Mouse (Mus musculus) limb, embryonic 15.5 days (tissue): ENCODE data around the gene Bmpr1a. TPM values are rescaled to one million over a fixed set of nuclear protein-coding genes. Genes with fewer than 3 reads are reported as not detected.

Experiments used
- ATAC-seq: fragments of 200-750 bp; cut with Nextera tagmentation; 2 replicates; pipeline ENCODE4 v1.8.0; 2017; ENCODE audit warnings: low read depth, moderate TSS enrichment; ENCODE audit not compliant: insufficient number of reproducible peaks, low FRiP score, low TSS enrichment
- H3K27ac ChIP-seq: fragments of 300-500 bp; sonication (generic); 2 replicates; pipeline ENCODE4 v1.5.1; 2015; ENCODE audit warnings: moderate library complexity, mild to moderate bottlenecking, inconsistent platforms
- H3K27me3 ChIP-seq: fragments of 300-500 bp; sonication (generic); 2 replicates; pipeline ENCODE4 v1.6.1; 2015; ENCODE audit warnings: inconsistent platforms
- H3K36me3 ChIP-seq: fragments of 300-500 bp; sonication (generic); 2 replicates; pipeline ENCODE4 v1.6.1; 2015; ENCODE audit warnings: inconsistent platforms
- H3K4me1 ChIP-seq: fragments of 300-500 bp; sonication (generic); 2 replicates; pipeline ENCODE4 v1.6.1; 2015; ENCODE audit warnings: inconsistent platforms
- H3K4me2 ChIP-seq: fragments of 300-500 bp; sonication (generic); 2 replicates; pipeline ENCODE4 v1.6.1; 2015; ENCODE audit warnings: mild to moderate bottlenecking, inconsistent platforms
- H3K4me3 ChIP-seq: fragments of 300-500 bp; sonication (generic); 2 replicates; pipeline ENCODE4 v1.5.1; 2015; ENCODE audit warnings: mild to moderate bottlenecking, inconsistent platforms
- H3K9ac ChIP-seq: fragments of 300-500 bp; sonication (generic); 2 replicates; pipeline ENCODE4 v1.6.1; 2015; ENCODE audit warnings: inconsistent platforms
- H3K9me3 ChIP-seq: fragments of 300-500 bp; sonication (generic); 2 replicates; pipeline ENCODE4 v1.6.1; 2016; ENCODE audit warnings: inconsistent platforms
- WGBS: fragments of 180-500 bp; shearing (Covaris S2); methylation state at CpG from one replicate; pipeline ENCODE4 v1.1.7; 2015; 5-methylcytosine and 5-hydroxymethylcytosine counted together
- polyA plus RNA-seq: library from polyadenylated mRNA; unstranded; fragments of >200 nt; fragmentation: Nextera tagmentation; extraction: Ambion mirVana; gene quantifications from 2 replicates; pipeline ENCODE4 v1.2.1, GENCODE M21; 2015

Gene Bmpr1a
- polyA plus RNA-seq, 1 experiment from 2014 or later: 54.8 TPM

- H3K4me3 ChIP-seq: peak overlapping the region; percentile 43
- no peak overlapping the region for H3K9ac ChIP-seq
- ATAC-seq: peak; percentile 19; the same call in 1 of the 2 replicates
- H3K9me3 ChIP-seq: no peaks in the 10 kb centered on the region
- H3K4me2 ChIP-seq: peak overlapping the region; percentile 84
- 33% methylated on average over 18 of the region's 18 CpGs for WGBS
- H3K27ac ChIP-seq: no peak overlapping the region
- H3K4me1 ChIP-seq: peaks cover 14% of the 10 kb centered on the region
- H3K27me3 ChIP-seq: no peaks in the 10 kb centered on the region; the same call in 1 of the 2 replicates
- no peaks in the 10 kb centered on the region for H3K36me3 ChIP-seq
Measured at GRCm38 (mm10) chr14:34362726-34363445, 140.3 kb downstream of the Bmpr1a start.

- H3K36me3 ChIP-seq: no peaks in the 10 kb centered on the region
- H3K27me3 ChIP-seq: no peaks in the 10 kb centered on the region; the same call in 1 of the 2 replicates
- 70% methylated on average over 4 of the region's 4 CpGs for WGBS
- H3K4me2 ChIP-seq: no peak overlapping the region
- ATAC-seq: no peak
- no peaks in the 10 kb centered on the region for H3K9me3 ChIP-seq
- no peak overlapping the region for H3K4me3 ChIP-seq
- no peak overlapping the region for H3K9ac ChIP-seq
- H3K4me1 ChIP-seq: peaks cover 14% of the 10 kb centered on the region
- H3K27ac ChIP-seq: no peak overlapping the region
Measured at GRCm38 (mm10) chr14:34362135-34362534, 141.0 kb downstream of the Bmpr1a start.

Other genes with a start within 250 kb of the Bmpr1a start
- 11.1 and 12.5 TPM in 2 replicates for gene Shld2, start 192.8 kb downstream of the Bmpr1a start, polyA plus RNA-seq
- 62.7 and 67.2 TPM in 2 replicates for gene Glud1, start 192.6 kb downstream of the Bmpr1a start, polyA plus RNA-seq
- 171 and 203 TPM in 2 replicates for gene Fam25c, start 147.9 kb downstream of the Bmpr1a start, polyA plus RNA-seq
- 3.1 and 4.9 TPM in 2 replicates for gene Sncg, start 128.6 kb downstream of the Bmpr1a start, polyA plus RNA-seq
- gene Mmrn2, start 127.9 kb downstream of the Bmpr1a start, polyA plus RNA-seq: 8.1 and 9.5 TPM in 2 replicates
- not detected in 2 replicates for gene 9230112D13Rik, start 19.5 kb upstream of the Bmpr1a start, polyA plus RNA-seq
- 28.2 and 98.7 TPM in 2 replicates for gene Ldb3, start 85.3 kb upstream of the Bmpr1a start, polyA plus RNA-seq
- gene Opn4, start 96.8 kb upstream of the Bmpr1a start, polyA plus RNA-seq: 0.20 and 0.63 TPM in 2 replicates
- 19.0 and 22.6 TPM in 2 replicates for gene Wapl, start 170.6 kb upstream of the Bmpr1a start, polyA plus RNA-seq